Mouse (Mus musculus) heart, embryonic 10.5 days (tissue): Measurements from ENCODE around the gene Kat6b. TPM values are rescaled to one million over a fixed set of nuclear protein-coding genes. Genes with fewer than 3 reads are reported as not detected.

ENCODE experiments used
- DNase-seq: peaks from one replicate; pipeline ENCODE4 v3.0.0-alpha.2; 2017; ENCODE audit warnings: low spot score
- H3K27ac ChIP-seq: fragments of 300-500 bp; sonication (generic); 2 replicates; pipeline ENCODE4 v1.5.1; 2016; ENCODE audit warnings: mild to moderate bottlenecking
- H3K27me3 ChIP-seq: fragments of 300-500 bp; sonication (generic); 2 replicates; pipeline ENCODE4 v1.6.1; 2016; ENCODE audit warnings: mild to moderate bottlenecking; ENCODE audit not compliant: poor library complexity, insufficient read depth, severe bottlenecking
- H3K36me3 ChIP-seq: fragments of 300-500 bp; sonication (generic); 2 replicates; pipeline ENCODE4 v1.6.1; 2016; ENCODE audit warnings: mild to moderate bottlenecking, moderate library complexity
- H3K4me1 ChIP-seq: fragments of 300-500 bp; sonication (generic); 2 replicates; pipeline ENCODE4 v1.6.1; 2016; ENCODE audit warnings: mild to moderate bottlenecking
- H3K4me3 ChIP-seq: fragments of 300-500 bp; sonication (generic); 2 replicates; pipeline ENCODE4 v1.5.1; 2016; ENCODE audit warnings: mild to moderate bottlenecking, moderate library complexity
- H3K9me3 ChIP-seq: fragments of 300-500 bp; sonication (generic); 2 replicates; pipeline ENCODE4 v1.6.1; 2016; ENCODE audit warnings: mild to moderate bottlenecking, moderate library complexity
- WGBS: fragments of 180-500 bp; shearing (Covaris S2); methylation state at CpG from one replicate; pipeline ENCODE4 v1.1.7; 2016; 5-methylcytosine and 5-hydroxymethylcytosine counted together
- polyA plus RNA-seq: library from polyadenylated mRNA; unstranded; fragments of >200 nt; fragmentation: Nextera tagmentation; extraction: Ambion mirVana; gene quantifications from 2 replicates; pipeline ENCODE4 v1.2.1, GENCODE M21; 2016

Gene Kat6b
- polyA plus RNA-seq, 1 experiment from 2014 or later: 11.1 TPM

- WGBS: 87% methylated on average over 5 of the region's 5 CpGs
- no peaks in the 10 kb centered on the region for H3K9me3 ChIP-seq
- H3K4me3 ChIP-seq: no peak overlapping the region
- peaks cover 27% of the 10 kb centered on the region for H3K4me1 ChIP-seq
- no peaks in the 10 kb centered on the region for H3K27me3 ChIP-seq
- no peak for DNase-seq
- H3K36me3 ChIP-seq: peaks cover 3% of the 10 kb centered on the region
- no peak overlapping the region for H3K27ac ChIP-seq
Observed at GRCm38 (mm10) chr14:21600174-21600566, 118.9 kb downstream of the Kat6b start.

GRCm38 (mm10) chr14:21600628-21601027 lies 119.4 kb downstream of the Kat6b start:
- H3K27ac ChIP-seq: no peak overlapping the region
- peaks cover 27% of the 10 kb centered on the region for H3K4me1 ChIP-seq
- no peaks in the 10 kb centered on the region for H3K9me3 ChIP-seq
- no peak for DNase-seq
- peaks cover 3% of the 10 kb centered on the region for H3K36me3 ChIP-seq
- no peaks in the 10 kb centered on the region for H3K27me3 ChIP-seq
- H3K4me3 ChIP-seq: no peak overlapping the region
- 69% methylated on average over 1 of the region's 1 CpGs for WGBS

GRCm38 (mm10) chr14:21602166-21602565 lies 120.9 kb downstream of the Kat6b start:
- Histone ChIP-seq H3K9me3 (no peaks in the 10 kb centered on the region), H3K27me3 (no peaks in the 10 kb centered on the region), H3K27ac (no peak overlapping the region), H3K36me3 (no peaks in the 10 kb centered on the region), H3K4me1 (peaks cover 27% of the 10 kb centered on the region), H3K4me3 (no peak overlapping the region)
- WGBS: 88% methylated on average over 12 of the region's 12 CpGs
- no peak for DNase-seq

- WGBS: 52% methylated on average over 4 of the region's 4 CpGs
- peaks cover 27% of the 10 kb centered on the region for H3K4me1 ChIP-seq
- no peak overlapping the region for H3K27ac ChIP-seq
- no peaks in the 10 kb centered on the region for H3K36me3 ChIP-seq
- DNase-seq: no peak
- H3K4me3 ChIP-seq: no peak overlapping the region
- no peaks in the 10 kb centered on the region for H3K9me3 ChIP-seq
- H3K27me3 ChIP-seq: no peaks in the 10 kb centered on the region
Observed at GRCm38 (mm10) chr14:21602937-21603336, 121.7 kb downstream of the Kat6b start.

GRCm38 (mm10) chr14:21607686-21608085 lies 126.5 kb downstream of the Kat6b start:
- Histone ChIP-seq H3K4me1 (peaks cover 8% of the 10 kb centered on the region), H3K9me3 (no peaks in the 10 kb centered on the region), H3K4me3 (no peak overlapping the region), H3K27me3 (no peaks in the 10 kb centered on the region), H3K27ac (no peak overlapping the region), H3K36me3 (no peaks in the 10 kb centered on the region)
- 83% methylated on average over 4 of the region's 4 CpGs for WGBS
- DNase-seq: no peak

GRCm38 (mm10) chr14:21608886-21609285 lies 127.7 kb downstream of the Kat6b start:
- no peak overlapping the region for H3K4me3 ChIP-seq
- WGBS: 55% methylated on average over 4 of the region's 4 CpGs
- H3K36me3 ChIP-seq: no peaks in the 10 kb centered on the region
- no peak overlapping the region for H3K27ac ChIP-seq
- no peaks in the 10 kb centered on the region for H3K27me3 ChIP-seq
- H3K4me1 ChIP-seq: peaks cover 4% of the 10 kb centered on the region
- DNase-seq: no peak
- no peaks in the 10 kb centered on the region for H3K9me3 ChIP-seq

- 22% methylated on average over 3 of the region's 3 CpGs for WGBS
- no peak for DNase-seq
Observed at GRCm38 (mm10) chr14:21610224-21610623, 129.0 kb downstream of the Kat6b start.

GRCm38 (mm10) chr14:21613031-21613430 lies 131.8 kb downstream of the Kat6b start:
- Histone ChIP-seq H3K4me1 (peaks cover 4% of the 10 kb centered on the region), H3K36me3 (no peaks in the 10 kb centered on the region), H3K27me3 (no peaks in the 10 kb centered on the region), H3K4me3 (no peak overlapping the region), H3K27ac (no peak overlapping the region), H3K9me3 (no peaks in the 10 kb centered on the region)
- 90% methylated on average over 6 of the region's 6 CpGs for WGBS
- no peak for DNase-seq

More at GRCm38 (mm10) chr14:21610224-21610623, 129.0 kb downstream of the Kat6b start:
- Histone ChIP-seq H3K27ac (no peak overlapping the region), H3K4me1 (peaks cover 4% of the 10 kb centered on the region), H3K9me3 (no peaks in the 10 kb centered on the region), H3K36me3 (no peaks in the 10 kb centered on the region), H3K27me3 (no peaks in the 10 kb centered on the region), H3K4me3 (no peak overlapping the region)

- Histone ChIP-seq H3K27ac (no peak overlapping the region; the same call in 1 of the 2 replicates), H3K9me3 (no peaks in the 10 kb centered on the region), H3K4me1 (peaks cover under 1% of the 10 kb centered on the region; the same call in 1 of the 2 replicates), H3K36me3 (peaks cover 6% of the 10 kb centered on the region; the same call in 1 of the 2 replicates), H3K4me3 (no peak overlapping the region), H3K27me3 (no peaks in the 10 kb centered on the region)
- WGBS: 88% methylated on average over 5 of the region's 5 CpGs
- DNase-seq: no peak
Observed at GRCm38 (mm10) chr14:21614103-21614502, 132.9 kb downstream of the Kat6b start.

GRCm38 (mm10) chr14:21615853-21616252 lies 134.6 kb downstream of the Kat6b start:
- WGBS: 91% methylated on average over 2 of the region's 2 CpGs
- H3K4me3 ChIP-seq: no peak overlapping the region
- DNase-seq: no peak
- no peaks in the 10 kb centered on the region for H3K27me3 ChIP-seq
- no peaks in the 10 kb centered on the region for H3K9me3 ChIP-seq
- peaks cover 15% of the 10 kb centered on the region; the same call in 1 of the 2 replicates for H3K36me3 ChIP-seq
- no peak overlapping the region for H3K27ac ChIP-seq
- H3K4me1 ChIP-seq: no peaks in the 10 kb centered on the region

- Histone ChIP-seq H3K4me3 (no peak overlapping the region), H3K27ac (no peak overlapping the region), H3K4me1 (no peaks in the 10 kb centered on the region), H3K36me3 (peaks cover 15% of the 10 kb centered on the region; the same call in 1 of the 2 replicates), H3K27me3 (no peaks in the 10 kb centered on the region), H3K9me3 (no peaks in the 10 kb centered on the region)
- DNase-seq: no peak
- 71% methylated on average over 4 of the region's 4 CpGs for WGBS
Observed at GRCm38 (mm10) chr14:21617221-21617980, 136.2 kb downstream of the Kat6b start.

- Histone ChIP-seq H3K9me3 (no peaks in the 10 kb centered on the region), H3K36me3 (peaks cover 24% of the 10 kb centered on the region), H3K4me1 (no peaks in the 10 kb centered on the region), H3K4me3 (no peak overlapping the region), H3K27me3 (no peaks in the 10 kb centered on the region), H3K27ac (no peak overlapping the region)
- DNase-seq: no peak
- 87% methylated on average over 7 of the region's 7 CpGs for WGBS
Observed at GRCm38 (mm10) chr14:21619951-21620350, 138.7 kb downstream of the Kat6b start.

- Histone ChIP-seq H3K4me1 (no peaks in the 10 kb centered on the region), H3K36me3 (peaks cover 50% of the 10 kb centered on the region), H3K9me3 (no peaks in the 10 kb centered on the region), H3K27ac (no peak overlapping the region), H3K27me3 (no peaks in the 10 kb centered on the region), H3K4me3 (no peak overlapping the region)
- DNase-seq: no peak
- WGBS: 89% methylated on average over 9 of the region's 9 CpGs
Observed at GRCm38 (mm10) chr14:21625946-21626345, 144.7 kb downstream of the Kat6b start.
